ENCODE assay signal across 13 mouse cellular contexts in the genomic region with DNA sequence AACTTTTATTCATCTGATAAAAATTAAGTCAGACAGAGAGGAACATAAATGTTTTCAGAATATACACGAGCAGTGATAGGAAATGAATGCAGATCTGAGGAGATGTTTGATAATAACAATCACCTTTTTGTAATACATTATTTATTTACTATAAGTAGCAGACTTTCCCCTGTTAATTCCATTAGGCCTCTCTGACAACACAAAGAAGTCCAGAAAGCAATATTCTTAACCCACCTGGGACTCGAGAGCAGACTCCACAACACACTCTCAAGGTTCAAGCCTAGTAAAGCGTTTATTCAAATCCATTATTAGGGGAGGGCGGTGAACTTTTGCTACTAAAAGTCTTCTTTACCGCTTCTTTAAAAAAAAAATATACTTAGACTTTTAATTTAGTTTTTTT. TPM values are rescaled to one million over a fixed set of nuclear protein-coding genes. Genes with fewer than 3 reads are reported as not detected.
A peak's percentile ranks its signal among the peaks of the same experiment; 100 is the strongest.
DNase-seq lines count a peak whose midpoint lies in the region; ATAC-seq and TF ChIP-seq lines count a peak whose summit lies in the region.
"Had no signal": no experiment of that assay in that cellular context is flagged by ENCODE, and none has a peak within 500 bp of the region (broad histone marks: within the 10 kb centered on the region; RNA-seq: fewer than 3 reads in every experiment).

No protein-coding gene starts in this region.

- no peaks in the 10 kb centered on the region for H3K36me3 ChIP-seq in hindbrain, embryonic 14.5 days (replicated peaks; ENCODE audit: control insufficient read depth, insufficient read depth)
- H3K36me3 ChIP-seq in hindbrain, embryonic 10.5 days, result no peaks in the 10 kb centered on the region
- no peaks in the 10 kb centered on the region for H3K36me3 ChIP-seq in forebrain, embryonic 16.5 days (ENCODE audit: control insufficient read depth, insufficient read depth)
- H3K36me3 ChIP-seq: liver, embryonic 15.5 days had no signal

- peak overlapping the region; percentile 10; the same call in 1 of the 2 replicates for H3K4me2 ChIP-seq in hindbrain, embryonic 14.5 days (replicated peaks)
- H3K4me2 ChIP-seq in forebrain, embryonic 16.5 days (ENCODE audit: low read length), result peak overlapping the region; percentile 28; the same call in 1 of the 2 replicates
- H3K4me2 ChIP-seq: heart, embryonic 11.5 days had no signal

- no peaks in the 10 kb centered on the region for H3K4me1 ChIP-seq in hindbrain, embryonic 14.5 days (replicated peaks; ENCODE audit: control insufficient read depth, insufficient read depth, low read length)
- peaks cover 10% of the 10 kb centered on the region for H3K4me1 ChIP-seq in hindbrain, embryonic 10.5 days (replicated peaks)
- peaks cover 14% of the 10 kb centered on the region for H3K4me1 ChIP-seq in forebrain, embryonic 16.5 days (replicated peaks; ENCODE audit: control insufficient read depth, insufficient read depth, low read length)

- H3K9ac ChIP-seq in hindbrain, embryonic 14.5 days, result no peak overlapping the region
- no peak overlapping the region for H3K9ac ChIP-seq in forebrain, embryonic 16.5 days (replicated peaks; ENCODE audit: low read depth, low read length)
- H3K9ac ChIP-seq: liver, embryonic 15.5 days had no signal

- no peaks in the 10 kb centered on the region for H3K27me3 ChIP-seq in hindbrain, embryonic 14.5 days (ENCODE audit: control insufficient read depth, insufficient read depth, low read length)
- H3K27me3 ChIP-seq in hindbrain, embryonic 10.5 days (ENCODE audit: insufficient read depth, poor library complexity, severe bottlenecking), result no peaks in the 10 kb centered on the region
- H3K27me3 ChIP-seq in forebrain, embryonic 16.5 days (replicated peaks; ENCODE audit: control insufficient read depth, insufficient read depth, low read length), result no peaks in the 10 kb centered on the region
- H3K27me3 ChIP-seq: liver, embryonic 15.5 days had no signal

- intact Hi-C loops in left cerebral cortex, adult 2 months (cut with DNase I), result no loop called here

- no peaks in the 10 kb centered on the region for H3K9me3 ChIP-seq in hindbrain, embryonic 14.5 days (ENCODE audit: control insufficient read depth, low read length)
- no peaks in the 10 kb centered on the region for H3K9me3 ChIP-seq in hindbrain, embryonic 10.5 days
- H3K9me3 ChIP-seq in forebrain, embryonic 16.5 days (ENCODE audit: control insufficient read depth, low read length), result no peaks in the 10 kb centered on the region
- H3K9me3 ChIP-seq: liver, embryonic 15.5 days had no signal

- peak; percentile 38 for DNase-seq in cerebellum, adult 9-10 months
- no peak for DNase-seq in cerebellum, postnatal 36 days
- no peak for DNase-seq in hindbrain, embryonic 14.5 days (ENCODE audit: low spot score)
- DNase-seq in hindbrain, embryonic 10.5 days (ENCODE audit: low spot score), result no peak
- DNase-seq in left cerebral cortex, adult 2 months (ENCODE audit: extremely low spot score in 1 of 2, low spot score in 2 of 2), result no peak
- no peak for DNase-seq in left cerebral cortex, adult 18-20 months (ENCODE audit: low spot score in 2 of 2)
- no peak for DNase-seq in urinary bladder, postnatal 14 days (ENCODE audit: low spot score)
- DNase-seq: cerebellum, adult 2 months; retina, postnatal 1 day; thymus, postnatal 36 days had no signal

- no peak for TF ChIP-seq CTCF in left cerebral cortex, adult 2 months (IDR thresholded peaks at IDR 0.05)

- H3K4me3 ChIP-seq in hindbrain, embryonic 14.5 days (replicated peaks; ENCODE audit: low read length), result no peak overlapping the region
- no peak overlapping the region for H3K4me3 ChIP-seq in hindbrain, embryonic 10.5 days
- peak overlapping the region; percentile 26; the same call in 1 of the 2 replicates for H3K4me3 ChIP-seq in left cerebral cortex, adult 2 months
- H3K4me3 ChIP-seq in forebrain, embryonic 16.5 days (replicated peaks; ENCODE audit: low read length), result peak overlapping the region; percentile 22; the same call in 1 of the 2 replicates
- H3K4me3 ChIP-seq: liver, embryonic 15.5 days had no signal

- 81% methylated on average over 5 of the region's 5 CpGs for WGBS in hindbrain, embryonic 14.5 days
- WGBS in hindbrain, embryonic 10.5 days, result 83% methylated on average over 5 of the region's 5 CpGs
- WGBS in forebrain, embryonic 16.5 days, result 55% methylated on average over 5 of the region's 5 CpGs

- H3K27ac ChIP-seq in hindbrain, embryonic 14.5 days, result no peak overlapping the region
- H3K27ac ChIP-seq in hindbrain, embryonic 10.5 days, result no peak overlapping the region
- no peak overlapping the region; the same call in 1 of the 2 replicates for H3K27ac ChIP-seq in left cerebral cortex, adult 2 months
- no peak overlapping the region for H3K27ac ChIP-seq in forebrain, embryonic 16.5 days (ENCODE audit: low read length)
- H3K27ac ChIP-seq: liver, embryonic 15.5 days had no signal

- ATAC-seq in hindbrain, embryonic 14.5 days (ENCODE audit: low FRiP score), result no peak
- no peak for ATAC-seq in forebrain, embryonic 16.5 days

RNA-seq across cellular contexts. Expression of a gene that starts 33.2 kb away (rescaled TPM):
- 49.7 and 52.8 TPM in 2 replicates for polyA plus RNA-seq in hindbrain, embryonic 14.5 days (2014; fragmentation: Nextera tagmentation; extraction: Ambion mirVana)
- polyA plus RNA-seq in hindbrain, embryonic 10.5 days (2016; fragmentation: Nextera tagmentation; extraction: Ambion mirVana), result 28.2 and 41.3 TPM in 2 replicates
- total RNA-seq in left cerebral cortex, adult 2 months (2021), result 10 to 100 TPM; 46.5 to 57.6 TPM
- 10 to 100 TPM; 44.7 to 44.8 TPM for total RNA-seq in left cerebral cortex, adult 18-20 months (2021)
- polyA plus RNA-seq in forebrain, embryonic 16.5 days (2015; fragmentation: Nextera tagmentation; extraction: Ambion mirVana), result 126 and 138 TPM in 2 replicates

Comparison
In these comparisons a context has a peak if more than half of its experiments do, and no peak if none do; other contexts are left out.
1. H3K4me3 ChIP-seq: peak in left cerebral cortex, adult 2 months (single experiment) and forebrain, embryonic 16.5 days (single experiment); none in hindbrain, embryonic 14.5 days (single experiment) and hindbrain, embryonic 10.5 days (single experiment).